Mouse (Mus musculus) kidney, adult 2 months (tissue): Measurements from ENCODE around the gene Lsp1.

Source experiments
- CTCF ChIP-seq: fragments of 200-500 bp; conservative IDR thresholded peaks from 2 replicates; pipeline ENCODE4 v1.5.1; 2011; ENCODE audit warnings: low read depth, mild to moderate bottlenecking, control low read depth, low read length, moderate library complexity, mixed read lengths; ENCODE audit not compliant: insufficient read depth, insufficient read length
- POLR2A ChIP-seq: fragments of 200-500 bp; IDR thresholded peaks from one replicate; pipeline ENCODE4 v1.6.1; 2011; ENCODE audit warnings: low read depth, low read length, control low read depth

- TF ChIP-seq CTCF (no peak), POLR2A (no peak)
Observed at GRCm38 (mm10) chr7:142461446-142461845, 837 bp downstream of the Lsp1 start.
